Mouse (Mus musculus) frontal cortex, postnatal 36 days (tissue): ENCODE measurements around the gene Slc1a1.
A peak's percentile ranks its signal among the peaks of the same experiment; 100 is the strongest.

ENCODE experiments used
- DNase-seq, 2 experiments: peaks; one replicate each; pipeline ENCODE4 v3.0.0; 2022; ENCODE audit warnings: low spot score in 2 of 2

Slc1a1 gene

DNA sequence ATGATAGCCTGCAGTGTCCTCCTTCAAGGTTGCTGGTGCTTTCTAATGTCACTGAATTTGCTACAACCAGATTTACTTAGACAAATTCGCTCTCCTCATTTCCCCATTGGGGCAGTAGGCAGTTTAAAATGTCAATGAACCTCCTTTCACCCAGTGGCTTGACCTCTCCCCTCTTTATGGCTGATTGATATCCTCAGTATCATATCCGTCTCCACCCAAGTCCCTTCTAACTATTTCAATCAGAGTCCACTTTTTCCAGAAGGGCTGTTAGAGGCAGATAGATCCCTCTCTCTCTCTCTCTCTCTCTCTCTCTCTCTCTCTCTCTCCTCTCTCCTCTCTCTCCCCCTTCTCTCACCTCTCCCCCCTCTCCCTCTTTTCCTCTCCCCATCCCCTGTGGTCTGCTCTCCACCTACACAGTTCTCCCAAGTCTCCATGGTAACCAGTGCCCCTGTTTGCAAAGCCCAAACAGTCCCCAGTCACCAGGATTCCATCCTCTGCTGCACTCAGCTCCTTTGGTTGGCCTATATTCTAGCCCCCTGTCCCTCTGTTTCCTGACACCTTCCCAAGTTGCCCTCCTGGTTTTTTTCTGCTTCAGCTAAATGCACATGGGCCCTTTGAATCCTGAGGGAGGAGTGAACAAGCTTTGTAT, 80.9 kb downstream of the Slc1a1 start:
- DNase-seq: no peak

DNA sequence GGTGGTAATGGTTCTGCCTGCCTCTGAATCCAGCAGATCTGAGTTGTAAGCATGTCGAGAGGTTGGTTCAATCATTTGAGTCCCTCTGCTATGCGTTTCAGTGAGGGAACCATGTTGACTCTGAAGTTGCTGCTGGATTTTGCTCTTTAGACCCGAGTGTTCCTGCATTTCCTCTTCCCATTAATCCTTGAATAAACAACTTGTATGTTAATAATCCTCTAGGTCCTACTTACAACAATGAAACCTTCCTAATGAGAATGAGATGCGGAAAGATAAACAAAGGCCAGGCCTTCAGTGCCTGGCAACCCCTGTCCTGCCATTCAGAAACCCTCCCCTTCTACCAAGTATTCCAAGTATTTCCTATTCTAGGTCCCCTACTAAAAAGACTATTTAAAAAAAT, 81.6 kb downstream of the Slc1a1 start:
- DNase-seq: no peak

DNA sequence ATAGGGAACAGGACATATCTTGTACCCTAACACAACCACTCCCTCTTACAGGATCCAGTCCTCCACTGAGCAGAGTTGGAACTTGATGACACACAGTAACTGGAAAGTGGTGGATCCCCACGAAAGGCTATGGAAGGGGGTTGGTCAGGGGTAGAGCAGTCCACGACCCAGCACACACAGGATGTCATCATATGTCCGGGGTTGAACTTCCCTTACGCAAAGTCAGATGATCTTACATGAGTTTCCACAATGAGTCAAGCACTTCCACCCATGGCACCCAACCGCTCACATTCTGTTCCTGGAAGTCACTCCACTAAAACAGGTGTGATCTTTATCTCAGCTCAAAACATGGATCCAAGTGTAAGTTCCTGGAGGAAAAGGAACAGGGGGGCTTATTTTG, 83.0 kb downstream of the Slc1a1 start:
- no peak for DNase-seq

DNA sequence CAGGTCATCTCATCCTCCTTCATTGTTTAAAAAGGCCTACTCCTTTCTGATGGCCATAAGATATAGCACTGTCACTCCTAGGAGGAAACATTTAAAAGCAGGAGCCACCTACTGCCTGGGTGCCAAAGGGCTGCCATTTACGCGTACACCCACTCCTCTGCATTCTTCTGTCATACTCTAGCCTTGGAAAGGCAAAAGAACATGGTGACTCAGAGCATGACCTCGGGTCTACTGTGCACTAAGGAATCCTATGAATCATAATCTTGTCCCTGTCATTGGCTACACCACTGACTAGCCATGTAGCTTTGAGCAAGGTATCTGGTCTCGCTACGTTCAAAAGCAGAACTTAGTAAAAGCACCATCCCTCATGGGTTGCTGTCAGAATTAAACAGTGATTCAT, 91.5 kb downstream of the Slc1a1 start:
- no peak for DNase-seq

DNA sequence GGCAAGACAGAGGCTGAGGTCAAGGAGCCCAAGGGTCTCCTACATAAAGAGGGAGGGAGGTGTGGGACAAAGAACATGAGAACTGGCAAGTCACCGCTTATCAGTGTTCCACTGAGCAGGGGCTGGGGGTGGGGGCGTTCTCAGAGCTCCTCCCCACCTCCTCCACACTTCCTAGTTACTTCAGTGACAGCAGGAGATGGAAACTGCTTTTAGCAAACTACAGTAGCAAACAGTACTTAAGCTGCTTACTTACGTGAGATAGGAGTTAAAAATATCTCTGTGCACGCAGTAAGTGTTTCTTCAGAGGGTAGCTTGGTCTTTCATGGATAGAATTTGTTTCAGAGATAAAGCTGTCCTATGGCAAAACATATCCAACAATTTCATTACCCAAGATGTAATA, 92.5 kb downstream of the Slc1a1 start:
- no peak for DNase-seq

DNA sequence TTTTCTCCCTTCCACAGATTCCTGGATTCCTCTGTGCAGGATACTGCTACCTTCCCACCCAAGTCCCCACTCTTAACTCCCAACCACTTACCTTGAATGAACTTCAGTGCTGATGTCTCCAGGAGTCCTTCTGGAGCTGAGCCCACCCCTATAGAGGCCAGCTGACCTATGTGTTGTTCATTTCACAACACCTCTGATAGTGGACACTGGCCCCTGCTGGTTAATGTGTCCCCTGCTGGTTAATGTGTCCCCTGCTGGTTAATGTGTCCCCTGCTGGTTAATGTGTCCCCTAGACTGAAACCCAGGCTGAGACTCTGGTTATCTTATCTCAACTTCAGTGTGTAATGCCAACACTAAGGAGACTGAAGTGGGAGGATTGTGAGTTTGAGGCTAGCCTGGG, 94.2 kb downstream of the Slc1a1 start:
- no peak for DNase-seq

DNA sequence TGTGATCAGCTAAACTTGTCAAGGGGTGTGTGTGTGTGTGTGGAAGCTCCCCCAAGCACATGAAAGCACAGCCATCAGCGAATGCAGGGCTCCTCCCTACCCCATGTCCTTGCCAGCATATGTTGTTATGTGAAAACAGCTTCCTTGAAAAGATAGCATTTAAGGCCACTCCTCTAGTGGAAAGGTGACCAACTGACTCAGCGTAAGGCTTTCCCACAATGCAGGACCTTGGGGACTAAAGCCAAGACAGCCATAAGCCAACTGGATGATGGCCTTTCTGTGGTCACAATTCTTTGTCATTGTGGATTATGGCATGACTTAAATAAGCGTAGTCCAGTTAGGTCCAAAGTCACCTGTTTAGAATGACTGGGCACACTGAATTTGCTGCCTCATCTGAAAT, 100.0 kb downstream of the Slc1a1 start:
- DNase-seq: no peak

DNA sequence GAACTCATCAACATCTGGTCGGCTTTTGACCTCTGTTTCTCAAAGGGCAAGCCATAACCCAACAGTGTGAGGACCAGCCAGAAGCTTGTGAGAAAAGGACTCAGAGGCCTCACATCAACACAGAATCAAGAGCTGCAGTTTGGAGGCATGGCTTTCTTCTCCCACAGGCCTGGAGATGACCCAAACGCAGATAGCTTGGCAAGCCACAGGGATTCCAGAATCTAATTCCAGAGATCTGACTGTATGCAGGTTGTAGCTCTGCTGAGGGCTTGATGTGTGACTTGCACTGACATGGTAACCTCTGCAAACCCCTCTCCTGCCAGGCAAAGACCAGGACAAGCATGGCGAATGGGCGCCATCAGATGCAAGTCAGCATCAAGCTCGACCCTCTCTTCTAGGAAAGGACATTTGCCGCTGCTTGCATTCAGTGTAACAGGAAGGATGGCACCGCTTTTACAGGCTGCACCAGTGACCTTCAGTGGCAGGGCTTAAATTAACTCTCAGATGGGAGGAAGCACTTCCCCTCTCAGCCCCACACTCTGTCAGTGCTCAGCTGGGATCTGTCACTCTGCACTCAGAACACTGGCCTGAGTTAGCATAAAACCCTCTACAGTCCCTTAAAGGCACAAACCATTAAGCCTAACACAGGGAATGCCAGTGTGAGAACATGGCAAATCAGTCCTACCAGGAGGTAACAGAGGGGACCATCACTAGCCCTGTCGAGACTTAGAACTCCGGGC, 105.5 kb downstream of the Slc1a1 start:
- no peak for DNase-seq

DNA sequence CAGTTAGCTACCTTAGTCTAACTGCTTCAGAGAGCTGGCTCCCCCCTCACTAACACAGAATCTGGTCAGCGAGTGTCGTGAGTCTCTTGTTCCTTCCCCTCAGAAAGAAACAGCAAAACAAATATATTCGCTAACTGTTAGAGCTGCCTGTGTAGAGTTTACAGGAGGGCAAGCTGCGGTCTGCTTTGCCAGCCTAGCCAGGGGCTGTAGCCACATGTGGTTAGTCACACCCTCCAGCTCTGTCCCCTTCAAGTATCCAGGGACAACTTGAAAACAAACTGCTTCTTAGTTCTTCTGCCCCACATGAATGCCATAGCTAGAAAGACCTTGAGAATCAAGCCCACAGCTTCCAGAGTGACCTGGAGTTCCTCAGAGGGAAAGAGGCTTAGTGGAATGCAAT, 106.4 kb downstream of the Slc1a1 start:
- DNase-seq: no peak

DNA sequence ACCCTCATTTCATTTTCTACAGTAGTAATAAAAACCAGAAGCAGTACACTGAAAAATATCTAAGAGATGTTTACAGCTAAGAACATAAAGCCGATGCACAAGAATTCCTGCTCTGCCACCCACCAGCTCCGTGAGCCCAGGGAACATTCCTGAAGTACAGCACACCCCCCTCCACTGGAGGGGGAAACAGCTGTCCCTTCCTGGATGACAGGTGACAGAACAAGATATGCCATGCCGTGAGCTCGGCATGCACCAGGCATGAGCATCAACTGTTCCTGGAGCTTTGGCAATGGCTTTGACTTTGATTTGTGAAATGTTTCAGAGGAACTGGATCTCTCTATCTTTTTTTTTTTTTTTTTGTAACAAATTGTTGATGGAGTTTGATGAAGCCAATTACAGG, 111.9 kb downstream of the Slc1a1 start:
- DNase-seq: peak in 1 of 2 experiments; percentile 19

DNA sequence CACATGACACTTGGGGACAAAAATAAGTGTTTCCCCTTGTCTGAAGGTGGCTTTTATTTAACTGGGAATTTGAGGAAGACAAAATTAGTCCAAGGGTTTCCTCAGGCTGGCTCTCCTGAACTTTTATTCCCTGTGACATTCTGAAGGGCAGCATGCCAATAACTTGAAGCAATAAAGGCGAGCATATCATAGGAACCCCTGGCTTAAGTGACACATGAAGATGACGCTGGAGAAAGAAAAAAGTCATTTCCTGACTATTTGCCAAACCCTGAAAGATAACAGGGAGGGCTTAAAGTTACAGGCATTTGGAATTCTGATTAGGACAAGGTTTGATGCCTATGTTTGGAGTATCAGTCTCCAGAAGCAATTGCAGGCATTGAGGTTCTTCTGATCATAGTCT, 112.5 kb downstream of the Slc1a1 start:
- DNase-seq: no peak

DNA sequence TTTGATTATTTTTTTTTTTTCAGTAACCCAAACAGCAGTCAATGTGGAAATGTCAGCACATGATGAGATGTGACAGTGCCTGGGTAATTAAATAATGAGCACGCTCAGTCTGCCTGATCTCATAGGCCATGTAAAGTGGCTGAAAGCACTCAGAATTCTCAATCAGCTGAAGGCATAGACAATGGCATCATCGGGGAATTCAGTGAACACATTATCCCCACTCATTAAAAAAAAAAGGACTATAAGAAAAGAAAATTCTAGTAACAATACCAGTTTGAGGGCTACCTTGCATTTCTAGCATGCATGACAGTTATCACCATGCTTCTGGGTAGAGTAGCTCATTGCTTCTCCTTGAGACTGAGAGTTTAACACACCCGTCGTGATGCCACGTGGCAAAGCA, 116.4 kb downstream of the Slc1a1 start:
- DNase-seq: no peak

DNA sequence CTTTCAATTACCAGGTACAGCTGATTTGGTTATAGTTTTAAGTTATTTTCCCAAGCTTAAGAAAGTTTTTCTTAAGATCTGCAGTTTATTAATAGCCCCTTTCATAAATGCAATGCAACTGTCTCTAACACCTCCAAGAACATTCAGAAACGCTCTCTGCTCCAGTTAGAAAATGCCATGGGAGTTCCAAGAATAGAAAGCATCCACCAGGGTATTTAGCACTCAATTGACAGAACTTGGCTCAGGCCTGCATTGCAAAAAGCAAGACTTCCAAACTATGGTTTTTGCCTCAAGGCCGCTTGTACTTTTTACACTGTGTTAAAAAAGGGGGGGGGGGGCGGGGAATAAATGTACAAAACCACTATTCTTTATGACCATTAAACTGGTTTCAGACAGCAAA, 128.3 kb downstream of the Slc1a1 start:
- peak in 1 of 2 experiments; percentile 50 for DNase-seq

DNA sequence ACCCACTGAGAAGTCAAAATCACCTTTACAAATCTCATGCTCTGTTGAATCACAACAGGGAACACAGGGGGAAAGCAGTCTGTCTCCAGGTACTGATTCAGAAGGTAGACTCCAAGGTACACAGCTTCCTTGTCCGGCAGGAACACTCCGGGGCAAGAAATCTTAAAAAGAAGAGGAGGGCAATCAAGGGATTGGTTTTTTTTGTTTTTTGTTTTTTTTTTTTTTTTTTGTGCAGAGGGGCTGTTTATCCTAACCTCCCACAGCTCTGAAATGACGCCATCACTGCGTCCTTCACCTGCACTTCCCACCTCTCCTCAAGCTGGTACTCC, 128.6 kb downstream of the Slc1a1 start:
- DNase-seq: no peak
